Mouse (Mus musculus) hindbrain, embryonic 16.5 days (tissue): Measurements from ENCODE around the gene Zfp964. TPM values are rescaled to one million over a fixed set of nuclear protein-coding genes. Genes with fewer than 3 reads are reported as not detected.
A peak's percentile ranks its signal among the peaks of the same experiment; 100 is the strongest.

ENCODE experiments used
- ATAC-seq: fragments of 200-750 bp; cut with Nextera tagmentation; 2 replicates; pipeline ENCODE4 v1.8.0; 2017; ENCODE audit warnings: moderate TSS enrichment, moderate library complexity
- H3K27ac ChIP-seq: fragments of 300-500 bp; sonication (generic); 2 replicates; pipeline ENCODE4 v1.5.1; 2014; ENCODE audit warnings: low read depth, mild to moderate bottlenecking, control low read depth, low read length, moderate library complexity
- H3K27me3 ChIP-seq: fragments of 300-500 bp; sonication (generic); replicated peaks from 2 replicates; pipeline ENCODE4 v1.6.1; 2014; ENCODE audit warnings: low read length; ENCODE audit not compliant: control insufficient read depth, insufficient read depth
- H3K36me3 ChIP-seq: fragments of 300-500 bp; sonication (generic); 2 replicates; pipeline ENCODE4 v1.6.1; 2014; ENCODE audit warnings: mild to moderate bottlenecking, low read length, moderate library complexity, mixed read lengths; ENCODE audit not compliant: control insufficient read depth, insufficient read depth
- H3K4me1 ChIP-seq: fragments of 300-500 bp; sonication (generic); 2 replicates; pipeline ENCODE4 v1.6.1; 2014; ENCODE audit warnings: low read depth, low read length; ENCODE audit not compliant: control insufficient read depth, insufficient read depth
- H3K4me2 ChIP-seq: fragments of 300-500 bp; sonication (generic); 2 replicates; pipeline ENCODE4 v1.6.1; 2014; ENCODE audit warnings: mild to moderate bottlenecking, low read length, control low read depth, moderate library complexity
- H3K4me3 ChIP-seq: fragments of 300-500 bp; sonication (generic); 2 replicates; pipeline ENCODE4 v1.5.1; 2014; ENCODE audit warnings: mild to moderate bottlenecking, low read length, control low read depth, moderate library complexity
- H3K9ac ChIP-seq: fragments of 300-500 bp; sonication (generic); 2 replicates; pipeline ENCODE4 v1.6.1; 2014; ENCODE audit warnings: low read depth, mild to moderate bottlenecking, control low read depth, low read length, moderate library complexity
- H3K9me3 ChIP-seq: fragments of 300-500 bp; sonication (generic); 2 replicates; pipeline ENCODE4 v1.6.1; 2014; ENCODE audit warnings: mild to moderate bottlenecking, low read length, moderate library complexity; ENCODE audit not compliant: control insufficient read depth
- WGBS: fragments of 180-500 bp; shearing (Covaris S2); extraction: QIAGEN DNeasy Blood & Tissue Kit; methylation state at CpG from one replicate; pipeline ENCODE4 v1.1.7; 2014; 5-methylcytosine and 5-hydroxymethylcytosine counted together
- polyA plus RNA-seq: library from polyadenylated mRNA; unstranded; fragments of >200 nt; fragmentation: Nextera tagmentation; extraction: Ambion mirVana; gene quantifications from 2 replicates; pipeline ENCODE4 v1.2.1, GENCODE M21; 2015

Gene Zfp964
- polyA plus RNA-seq, 1 experiment from 2014 or later: 2.1 TPM

GRCm38 (mm10) chr8:69713516-69713915, 59.2 kb downstream of the Zfp964 start:
- Histone ChIP-seq H3K4me2 (no peak overlapping the region), H3K27ac (no peak overlapping the region), H3K36me3 (peaks cover 12% of the 10 kb centered on the region), H3K27me3 (no peaks in the 10 kb centered on the region), H3K4me1 (peaks cover 27% of the 10 kb centered on the region), H3K9me3 (no peaks in the 10 kb centered on the region), H3K9ac (no peak overlapping the region), H3K4me3 (no peak overlapping the region)
- ATAC-seq: no peak
- 87% methylated on average over 8 of the region's 8 CpGs for WGBS

DNA sequence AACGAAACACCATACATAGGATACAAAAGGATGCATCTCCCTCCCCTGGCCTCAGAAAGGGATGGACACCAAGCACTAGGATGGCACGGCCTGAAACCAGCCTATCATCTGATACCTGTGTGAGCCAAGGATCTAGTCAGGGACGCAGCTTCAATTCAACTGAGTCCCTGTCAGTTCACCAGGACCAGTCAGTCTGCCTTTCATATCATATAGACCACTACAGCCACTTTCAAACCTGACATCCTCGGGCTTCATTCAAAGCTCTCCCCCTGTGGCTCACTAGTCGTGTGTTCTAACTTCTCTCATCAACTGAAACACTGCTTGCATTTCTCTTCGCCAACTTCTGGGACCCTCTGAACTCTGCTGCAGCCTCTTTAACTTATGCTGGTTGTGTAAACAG, 61.1 kb downstream of the Zfp964 start:
- H3K9ac ChIP-seq: peak overlapping the region; percentile 14; the same call in 1 of the 2 replicates
- H3K36me3 ChIP-seq: 0 out of 2 replicates have a peak, but pooled peaks cover 2% of the 10 kb centered on the region
- H3K9me3 ChIP-seq: no peaks in the 10 kb centered on the region
- H3K4me2 ChIP-seq: peak overlapping the region; percentile 47
- H3K4me1 ChIP-seq: peaks cover 27% of the 10 kb centered on the region
- H3K27me3 ChIP-seq: no peaks in the 10 kb centered on the region
- no peak overlapping the region for H3K27ac ChIP-seq
- WGBS: 80% methylated on average over 6 of the region's 6 CpGs
- peak overlapping the region; percentile 22 for H3K4me3 ChIP-seq
- no peak for ATAC-seq

Other genes starting within 250 kb of the Zfp964 start
- not detected in 2 replicates for gene Gm9495, start 200.9 kb upstream of the Zfp964 start, polyA plus RNA-seq
- not detected in 2 replicates for gene Gm7697, start 131.5 kb upstream of the Zfp964 start, polyA plus RNA-seq
- 33.4 and 33.5 TPM in 2 replicates for gene Zfp868, start 28.9 kb upstream of the Zfp964 start, polyA plus RNA-seq
- 24.2 and 26.7 TPM in 2 replicates for gene Zfp869, start 56.2 kb downstream of the Zfp964 start, polyA plus RNA-seq
- 6.5 and 8.6 TPM in 2 replicates for gene Zfp963, start 95.5 kb downstream of the Zfp964 start, polyA plus RNA-seq
- 0.64 TPM in 1 of 2 replicates, not detected in the other for gene Gm20422, start 120.4 kb downstream of the Zfp964 start, polyA plus RNA-seq
- gene Atp13a1, start 136.7 kb downstream of the Zfp964 start, polyA plus RNA-seq: 50.1 and 56.4 TPM in 2 replicates
- 32.8 and 37.0 TPM in 2 replicates for gene Zfp866, start 136.7 kb downstream of the Zfp964 start, polyA plus RNA-seq
- 32.2 and 34.5 TPM in 2 replicates for gene Gmip, start 154.2 kb downstream of the Zfp964 start, polyA plus RNA-seq
- 0.54 and 0.91 TPM in 2 replicates for gene Lpar2, start 167.9 kb downstream of the Zfp964 start, polyA plus RNA-seq
- gene Pbx4, start 178.0 kb downstream of the Zfp964 start, polyA plus RNA-seq: 60.5 TPM in 2 replicates
- 6.6 and 7.0 TPM in 2 replicates for gene Cilp2, start 233.2 kb downstream of the Zfp964 start, polyA plus RNA-seq
- 3.5 and 3.7 TPM in 2 replicates for gene Tssk6, start 247.7 kb downstream of the Zfp964 start, polyA plus RNA-seq
- gene Ndufa13, start 248.1 kb downstream of the Zfp964 start, polyA plus RNA-seq: 191 and 216 TPM in 2 replicates
- gene Yjefn3, start 248.2 kb downstream of the Zfp964 start, polyA plus RNA-seq: 13.6 and 14.3 TPM in 2 replicates